Mouse (Mus musculus) ZHBTc4 (cell line): Measurements from ENCODE around the gene Gm21887.
A peak's percentile ranks its signal among the peaks of the same experiment; 100 is the strongest.
"Not testable (repeated sequence)": the region's sequence is repeated elsewhere in the genome, so short reads cannot be mapped to it uniquely, and the experiment has no call there.

Source experiments
- DNase-seq: peaks from one replicate; pipeline ENCODE4 v3.0.0-alpha.2; 2011; ENCODE audit warnings: low read depth, low spot score

Gene Gm21887

DNA sequence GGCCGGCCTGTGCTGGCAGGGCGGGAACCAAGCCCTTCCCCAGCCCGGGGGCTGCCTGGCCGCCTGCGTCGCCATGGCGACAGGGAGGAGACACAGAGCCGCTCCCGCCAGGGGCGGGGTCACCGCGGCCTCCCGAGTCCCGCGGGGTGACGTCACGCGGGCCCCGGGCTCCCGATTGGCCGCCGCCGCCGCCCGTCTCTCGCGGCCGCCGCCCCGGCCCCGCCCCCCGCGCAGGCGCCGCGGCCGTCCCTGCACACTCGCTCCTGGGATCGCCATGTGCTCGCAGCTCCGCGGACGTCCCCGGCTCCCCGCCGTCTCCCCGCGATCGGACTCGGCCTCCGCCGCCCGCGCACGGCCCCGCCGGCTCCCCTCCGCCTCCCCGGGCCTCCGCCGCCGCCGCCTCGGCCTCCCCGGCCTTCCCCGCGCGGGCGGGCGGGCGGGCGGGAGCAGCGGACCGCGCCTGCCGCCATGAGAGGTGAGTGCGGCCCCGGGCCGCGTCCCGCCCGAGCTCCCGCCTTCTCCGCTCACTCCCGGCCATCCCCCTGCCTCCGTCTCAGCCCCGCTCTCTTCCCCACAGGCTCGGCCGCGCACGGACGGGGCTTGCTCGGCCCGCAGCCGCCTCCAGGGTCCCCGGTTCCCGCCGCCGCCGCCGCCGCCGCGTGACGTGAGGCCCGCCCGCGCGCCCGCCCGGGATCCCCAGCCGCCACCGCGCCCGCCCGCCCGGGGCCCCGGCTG, at the start of gene Gm21887:
Gene Gm21887 (plus strand): TSS at position 644 of the 735 bp plus-strand sequence.
- peak; percentile 100 for DNase-seq

DNA sequence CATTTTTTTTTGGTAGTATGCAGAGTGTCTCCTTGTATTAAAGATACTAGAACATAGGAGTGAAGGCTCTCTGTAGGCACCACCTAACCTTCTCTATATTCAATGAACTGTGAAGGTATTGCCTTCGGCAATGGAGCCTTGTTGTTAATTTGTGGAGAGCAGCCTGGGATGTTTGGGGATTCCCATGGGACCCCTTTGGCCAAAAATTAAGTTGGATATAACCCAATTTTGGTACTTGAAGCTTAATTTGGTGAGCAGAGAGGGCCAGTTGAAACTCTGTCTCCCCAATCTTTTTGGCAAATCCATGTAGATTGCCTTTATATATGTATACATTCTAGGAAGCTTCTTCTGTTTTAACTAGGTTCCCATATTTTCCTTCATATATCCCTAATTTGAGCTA, 40.1 kb upstream of the Gm21887 start:
- no peak for DNase-seq

DNA sequence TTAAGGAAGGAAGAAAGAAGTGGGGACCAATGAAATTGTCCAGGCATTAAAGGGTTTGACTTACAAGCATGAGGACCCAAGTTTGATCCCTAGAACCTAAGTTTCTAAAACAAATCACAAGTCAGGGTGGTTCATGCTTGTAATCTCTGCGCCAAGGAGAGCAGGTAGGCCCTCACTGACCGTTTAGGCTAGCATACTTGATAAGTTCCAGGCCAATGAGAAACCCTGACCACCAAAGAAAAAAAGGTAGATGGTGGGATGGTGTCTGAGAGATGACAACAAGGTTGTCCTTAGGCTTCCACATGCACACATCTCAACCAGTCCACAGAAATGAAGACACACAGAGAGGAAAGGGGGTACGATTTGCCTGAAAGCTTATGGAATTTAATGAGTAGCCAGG, 39.7 kb upstream of the Gm21887 start:
- DNase-seq: peak; percentile 45

DNA sequence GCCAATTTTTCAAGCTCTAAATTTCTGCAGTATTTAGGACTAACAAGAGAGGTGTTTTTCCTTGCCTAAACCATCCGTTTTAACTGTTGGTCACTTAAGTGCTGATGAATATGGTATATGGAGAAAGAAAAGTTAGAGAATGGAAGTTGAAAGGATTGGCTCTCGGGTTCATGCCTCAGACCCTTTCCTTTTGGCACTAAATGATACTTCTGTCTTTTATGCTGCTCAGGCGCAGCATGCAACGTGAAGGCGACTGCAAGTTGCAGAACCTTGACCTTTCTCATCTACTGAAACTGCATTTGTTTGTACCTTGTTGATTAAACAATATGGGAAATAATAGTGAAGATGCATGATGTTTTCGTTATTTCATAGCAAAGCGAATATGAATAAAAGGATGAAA, 38.9 kb upstream of the Gm21887 start:
- DNase-seq: peak; percentile 44

DNA sequence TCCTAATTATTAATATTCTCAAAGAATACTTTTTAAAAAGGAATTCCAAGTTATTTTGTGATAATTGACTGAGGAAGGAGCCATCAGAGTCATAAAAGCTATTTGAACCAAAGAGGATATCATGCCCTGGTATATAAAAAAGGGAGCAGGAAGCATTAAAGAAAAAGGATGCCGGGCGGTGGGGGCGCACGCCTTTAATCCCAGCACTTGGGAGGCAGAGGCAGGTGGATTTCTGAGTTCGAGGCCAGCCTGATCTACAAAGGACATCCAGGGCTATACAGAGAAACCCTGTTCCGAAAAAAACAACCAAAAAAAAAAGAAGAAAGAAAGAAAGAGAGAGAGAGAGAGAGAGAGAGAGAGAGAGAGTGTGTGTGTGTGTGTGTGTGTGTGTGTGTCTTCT, 37.9 kb upstream of the Gm21887 start:
- DNase-seq: peak; percentile 21

DNA sequence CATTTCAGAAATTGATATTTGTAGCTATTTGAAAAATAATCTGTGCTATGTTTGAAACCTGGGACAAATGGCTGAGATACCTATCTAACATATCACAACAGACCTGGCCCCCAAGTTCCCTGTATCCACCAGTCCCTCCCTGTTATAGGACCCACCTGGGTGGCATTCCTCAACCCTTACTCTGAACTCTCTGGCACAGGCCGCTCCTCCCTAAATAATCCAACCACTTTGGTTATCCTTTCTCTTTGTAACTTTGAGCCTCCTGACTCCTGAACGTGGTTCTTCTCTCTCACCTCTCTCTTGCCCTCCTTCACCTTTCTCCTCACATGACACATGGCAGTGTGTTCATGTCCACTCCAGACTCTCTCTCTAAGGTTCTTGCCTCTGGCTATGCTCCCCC, 37.3 kb upstream of the Gm21887 start:
- DNase-seq: not testable (repeated sequence)

DNA sequence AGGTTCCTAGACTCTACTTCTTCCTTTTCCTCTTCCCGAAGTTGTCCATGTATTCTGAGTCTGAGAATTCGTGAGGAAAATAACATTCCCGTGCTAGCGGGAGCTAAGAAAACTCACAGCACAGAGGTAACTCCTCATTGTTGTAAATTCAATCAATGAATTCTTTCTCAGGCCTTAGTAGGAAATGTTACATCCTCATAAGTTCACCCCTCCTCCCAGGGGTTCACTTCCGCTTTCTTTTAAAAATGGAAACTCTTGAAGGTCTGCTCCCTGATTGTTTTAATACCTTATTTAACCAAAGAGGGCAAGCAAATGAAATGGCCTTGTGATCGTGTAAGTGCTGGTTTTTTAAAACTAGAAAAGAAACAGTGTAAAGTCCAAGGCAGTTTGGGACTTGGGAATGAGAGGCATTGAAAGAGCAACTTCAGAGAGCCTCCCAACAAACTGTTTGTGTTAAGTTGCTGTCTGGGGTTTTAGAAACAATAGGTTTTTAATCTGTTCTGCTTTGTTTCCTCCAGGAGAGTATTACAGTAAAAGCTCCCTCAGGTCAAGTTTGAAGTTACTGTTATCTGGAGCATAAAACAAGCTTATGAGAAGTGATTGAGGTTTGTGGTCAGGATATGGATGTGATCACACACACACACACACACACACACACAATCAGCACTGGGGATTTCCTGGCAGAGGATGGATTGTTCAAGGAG, 36.5 kb upstream of the Gm21887 start:
- peak; percentile 29 for DNase-seq

DNA sequence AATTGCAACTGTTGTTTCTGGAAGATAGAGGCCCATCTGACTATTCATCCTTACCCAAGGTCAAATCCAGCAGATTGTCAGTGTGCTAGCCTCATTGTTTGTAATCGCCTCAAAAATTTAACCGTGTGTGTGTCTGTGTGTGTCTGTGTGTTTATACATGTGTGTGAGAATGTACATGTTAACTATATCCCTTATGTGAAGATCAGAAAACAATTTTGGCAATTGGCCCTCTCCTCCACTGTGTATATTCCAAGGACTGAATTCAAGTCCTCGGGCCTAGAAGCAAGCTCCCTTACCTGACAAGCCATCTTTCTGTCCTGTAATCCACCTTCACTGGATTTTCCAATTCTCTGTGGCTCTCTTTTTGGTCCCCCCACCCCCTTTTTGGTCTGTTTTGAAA, 35.7 kb upstream of the Gm21887 start:
- peak; percentile 12 for DNase-seq

DNA sequence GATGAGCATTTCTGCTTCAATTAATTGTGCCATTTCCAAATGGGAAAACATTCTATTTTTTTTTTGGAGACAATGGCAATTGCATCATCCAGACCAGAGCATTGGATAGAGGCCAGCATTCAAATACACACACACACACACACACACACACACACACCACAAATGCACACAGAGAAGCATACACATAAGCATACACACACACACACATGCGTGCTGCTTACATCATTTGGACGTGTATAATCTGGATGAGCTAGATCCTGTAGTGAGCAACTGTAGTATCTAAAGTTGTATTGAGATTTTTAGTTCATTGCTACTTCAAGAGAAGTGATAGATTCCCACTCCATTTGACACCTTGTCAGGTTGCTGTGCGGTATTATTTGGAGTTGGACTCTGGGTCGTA, 35.0 kb upstream of the Gm21887 start:
- peak; percentile 8 for DNase-seq

DNA sequence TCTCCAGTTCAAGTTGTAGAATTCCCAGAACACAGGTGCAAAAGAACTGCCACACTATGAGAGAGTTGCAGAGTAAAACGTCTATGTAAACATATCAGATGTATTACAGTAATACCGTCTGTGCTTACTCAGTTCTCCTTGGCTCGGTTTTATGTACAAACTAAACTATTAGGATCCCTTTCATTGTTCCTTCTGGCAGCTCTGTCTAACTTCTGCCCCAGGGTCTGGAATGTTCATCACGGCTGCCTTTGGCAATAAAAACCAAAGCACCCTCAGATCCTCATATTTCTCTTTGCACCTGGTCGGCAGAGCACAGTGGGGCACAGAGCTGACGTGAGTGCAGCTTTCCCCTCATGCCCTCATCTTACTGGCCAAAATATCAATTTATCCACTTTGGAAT, 34.5 kb upstream of the Gm21887 start:
- peak; percentile 13 for DNase-seq

DNA sequence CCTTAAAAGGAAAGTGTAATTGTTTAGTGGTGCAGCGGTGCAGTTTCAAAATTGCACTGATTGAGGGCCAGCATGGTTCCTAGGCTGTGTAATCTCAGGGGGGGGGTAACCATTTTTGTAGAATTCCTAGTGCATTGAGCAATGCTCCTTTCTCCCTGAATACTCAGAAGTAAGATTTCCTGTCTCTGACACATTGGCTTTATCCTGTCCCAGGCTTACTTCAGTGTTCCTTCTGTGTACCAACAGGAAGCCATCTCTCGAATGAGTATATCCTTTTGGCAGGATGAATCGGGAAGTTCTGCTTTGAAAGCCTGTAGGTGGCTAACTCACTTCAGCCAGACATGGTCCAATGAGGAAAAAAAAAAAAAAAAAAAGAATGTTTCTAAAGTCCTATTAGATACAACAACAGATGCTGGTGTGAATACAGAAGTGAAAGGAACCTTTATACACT, 33.8 kb upstream of the Gm21887 start:
- peak; percentile 15 for DNase-seq

DNA sequence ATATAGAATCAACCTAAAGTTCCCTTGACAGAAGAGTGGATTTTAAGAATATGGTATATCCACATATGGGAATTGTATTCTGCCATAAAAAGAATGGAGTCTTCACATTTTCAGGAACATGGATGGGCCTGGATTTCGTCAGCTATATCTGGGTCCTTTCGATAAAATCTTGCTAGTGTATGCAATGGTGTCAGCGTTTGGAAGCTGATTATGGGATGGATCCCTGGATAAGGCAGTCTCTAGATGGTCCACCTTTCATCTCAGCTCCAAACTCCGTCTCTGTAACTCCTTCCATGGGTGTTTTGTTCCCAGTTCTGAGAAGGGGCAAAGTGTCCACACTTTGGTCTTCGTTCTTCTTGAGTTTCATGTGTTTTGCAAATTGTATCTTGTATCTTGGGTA, 33.1 kb upstream of the Gm21887 start:
- DNase-seq: not testable (repeated sequence)

DNA sequence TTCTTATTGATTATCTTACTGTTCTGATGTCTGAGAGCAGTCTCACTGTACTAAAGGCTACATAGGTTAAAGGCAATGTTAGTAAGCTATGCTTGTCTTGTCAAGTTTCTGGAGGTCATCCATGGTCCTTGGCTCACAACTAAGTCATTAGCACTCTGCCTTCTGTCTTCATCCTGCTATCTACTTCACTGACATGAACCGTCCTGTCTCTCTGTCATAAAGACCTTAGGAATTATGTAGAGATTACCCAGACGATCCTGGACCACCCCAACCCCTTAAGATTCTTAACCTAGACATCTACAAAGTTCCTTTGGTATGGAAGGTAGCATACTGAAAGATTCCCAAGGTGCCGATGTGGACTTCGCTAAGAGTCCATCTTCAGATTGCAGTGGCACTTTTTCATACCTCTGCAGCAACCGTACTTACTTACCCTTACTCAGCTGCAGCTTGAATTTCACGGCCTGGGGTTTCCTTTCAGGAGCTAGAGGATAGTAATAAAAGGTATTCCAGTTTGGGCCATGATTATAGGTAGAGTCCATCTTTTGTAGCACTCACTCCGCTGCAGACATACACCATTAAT, 31.5 kb upstream of the Gm21887 start:
- DNase-seq: peak; percentile 82

DNA sequence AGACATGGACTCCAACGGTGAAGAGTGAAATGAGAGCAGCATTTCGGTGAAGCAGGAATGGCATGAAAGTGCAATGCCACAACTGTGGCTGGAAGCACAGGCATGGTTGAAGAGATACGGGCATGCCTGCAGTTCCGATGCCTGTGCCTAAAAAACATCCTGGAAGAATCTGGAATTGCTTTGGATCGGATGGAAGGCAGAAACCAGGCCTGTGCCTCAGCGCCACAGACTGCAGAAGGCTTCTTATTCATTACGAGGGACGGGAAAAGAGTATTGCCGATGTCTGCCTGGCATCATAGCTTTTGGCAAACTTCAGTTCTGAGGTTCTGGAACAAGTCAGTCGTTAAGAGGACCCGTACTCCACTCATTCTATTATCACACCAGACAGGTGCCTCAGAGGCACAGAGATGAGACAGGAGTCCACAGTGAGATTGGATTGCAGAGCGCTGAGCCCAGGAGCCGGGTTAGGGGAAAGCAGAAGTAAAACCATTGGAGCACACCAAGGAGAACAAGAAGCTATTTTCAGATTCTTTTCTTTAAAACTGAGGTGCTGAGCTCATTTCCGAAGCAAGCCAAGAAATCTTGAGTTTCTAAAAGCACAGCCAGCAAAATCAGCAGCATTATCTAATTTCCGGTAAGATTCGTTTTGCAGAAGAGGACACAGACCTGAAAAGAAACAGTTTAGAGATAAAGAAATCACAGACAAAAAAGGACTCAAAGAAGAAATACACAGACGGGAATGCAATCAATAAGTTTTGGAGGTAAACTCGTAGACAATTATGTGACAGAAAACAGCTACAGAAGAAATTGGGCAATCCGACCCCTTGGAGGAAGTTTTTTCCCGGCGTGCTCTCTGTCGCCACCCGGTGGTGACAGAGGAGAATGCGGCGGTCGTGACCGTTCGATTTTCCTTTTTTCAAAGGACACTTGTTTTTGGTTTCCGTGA, 30.8 kb upstream of the Gm21887 start:
- peak; percentile 83 for DNase-seq

DNA sequence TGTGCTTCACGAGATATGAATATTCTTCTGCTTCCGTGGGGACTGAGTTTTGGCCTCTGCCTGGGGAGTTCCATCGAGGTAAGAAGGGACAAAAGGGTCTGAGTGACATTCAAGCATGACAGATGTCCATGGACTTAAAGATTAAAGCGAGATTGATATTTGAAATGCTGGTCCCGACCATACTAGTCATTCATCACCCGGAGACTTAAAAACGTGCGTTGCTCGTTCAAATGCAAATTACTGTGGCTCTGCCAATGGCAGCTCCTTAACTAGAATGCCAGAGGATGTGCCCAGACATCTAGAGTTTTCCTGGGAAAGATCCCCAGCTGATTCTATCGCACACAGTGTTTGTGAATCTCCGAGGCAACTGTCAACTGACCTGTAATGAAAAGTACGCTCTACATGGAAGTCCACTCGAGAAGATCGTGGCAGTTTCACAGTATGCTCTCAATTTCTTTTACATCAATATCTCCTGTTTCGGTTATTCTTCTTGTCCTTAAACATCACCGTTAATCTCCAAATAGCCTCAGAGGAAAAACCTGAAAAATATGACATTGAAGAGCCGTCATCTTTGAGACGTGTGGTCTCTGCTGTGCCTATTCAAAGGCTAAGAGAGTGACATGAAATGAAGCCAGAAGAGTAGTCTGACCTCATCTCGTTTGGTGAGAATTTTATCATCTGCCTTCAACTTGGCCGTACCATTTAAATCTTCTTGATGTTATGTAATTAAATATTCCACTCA, 29.8 kb upstream of the Gm21887 start:
- peak; percentile 78 for DNase-seq

DNA sequence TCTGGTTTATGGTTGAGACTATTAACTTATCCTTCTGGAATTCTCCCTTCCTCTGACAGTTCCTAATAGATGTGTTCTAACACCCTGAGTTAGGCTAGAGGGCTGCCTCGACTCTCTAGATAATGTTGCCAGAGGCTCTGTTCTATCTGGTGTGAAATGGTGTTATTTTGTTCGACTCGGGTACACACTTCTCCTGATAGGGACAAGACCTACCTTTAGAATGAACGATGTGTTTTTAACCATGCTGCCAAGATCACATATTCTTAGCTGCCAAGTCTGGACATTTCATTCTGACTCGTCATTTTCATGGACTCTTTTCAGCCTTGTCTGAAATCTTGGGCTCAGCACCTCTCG, 29.3 kb upstream of the Gm21887 start:
- DNase-seq: not testable (repeated sequence)

DNA sequence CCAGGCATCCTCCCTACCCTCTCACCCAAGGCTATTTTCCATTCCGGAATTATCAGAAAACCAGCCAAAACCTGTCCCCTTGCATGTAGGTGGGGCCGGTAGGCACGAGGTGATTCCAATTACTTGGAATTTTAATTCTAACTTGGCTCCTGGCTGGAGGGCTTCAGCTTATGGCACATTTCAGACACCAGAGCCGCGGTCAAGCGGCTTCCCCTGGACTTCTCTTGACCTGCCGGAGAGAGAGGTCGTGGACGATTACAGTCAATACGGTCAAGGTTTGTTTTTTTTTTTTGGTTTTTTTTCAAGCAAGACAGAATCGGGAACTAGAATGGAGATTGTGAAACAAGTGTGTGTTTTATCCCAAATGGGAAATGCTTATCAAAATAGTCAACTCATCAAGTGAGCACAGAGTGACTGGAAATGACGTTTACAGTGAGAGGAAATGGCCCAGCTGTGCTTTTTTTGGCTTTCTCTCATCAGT, 28.6 kb upstream of the Gm21887 start:
- no peak for DNase-seq

DNA sequence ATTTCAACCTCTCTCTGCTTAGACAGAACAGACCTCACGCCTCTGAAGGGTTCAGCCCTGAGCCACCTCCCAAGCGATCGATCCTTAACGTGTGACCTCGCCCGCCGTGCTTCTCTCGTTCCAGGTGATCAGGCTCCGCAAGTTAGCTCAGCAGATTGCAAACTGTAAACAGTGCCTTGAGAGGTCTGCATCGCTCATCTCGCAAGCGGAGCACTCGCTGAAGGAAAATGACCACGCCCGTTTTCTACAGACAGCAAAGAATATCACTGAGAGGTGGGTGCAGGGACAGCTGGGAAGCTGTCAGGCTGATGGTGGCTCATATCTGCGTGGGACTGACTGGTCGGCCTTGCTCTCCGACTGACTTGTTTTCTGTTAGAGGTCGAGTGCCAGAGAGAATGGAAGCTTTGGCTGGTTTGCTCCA, 27.7 kb upstream of the Gm21887 start:
- DNase-seq: peak; percentile 90

DNA sequence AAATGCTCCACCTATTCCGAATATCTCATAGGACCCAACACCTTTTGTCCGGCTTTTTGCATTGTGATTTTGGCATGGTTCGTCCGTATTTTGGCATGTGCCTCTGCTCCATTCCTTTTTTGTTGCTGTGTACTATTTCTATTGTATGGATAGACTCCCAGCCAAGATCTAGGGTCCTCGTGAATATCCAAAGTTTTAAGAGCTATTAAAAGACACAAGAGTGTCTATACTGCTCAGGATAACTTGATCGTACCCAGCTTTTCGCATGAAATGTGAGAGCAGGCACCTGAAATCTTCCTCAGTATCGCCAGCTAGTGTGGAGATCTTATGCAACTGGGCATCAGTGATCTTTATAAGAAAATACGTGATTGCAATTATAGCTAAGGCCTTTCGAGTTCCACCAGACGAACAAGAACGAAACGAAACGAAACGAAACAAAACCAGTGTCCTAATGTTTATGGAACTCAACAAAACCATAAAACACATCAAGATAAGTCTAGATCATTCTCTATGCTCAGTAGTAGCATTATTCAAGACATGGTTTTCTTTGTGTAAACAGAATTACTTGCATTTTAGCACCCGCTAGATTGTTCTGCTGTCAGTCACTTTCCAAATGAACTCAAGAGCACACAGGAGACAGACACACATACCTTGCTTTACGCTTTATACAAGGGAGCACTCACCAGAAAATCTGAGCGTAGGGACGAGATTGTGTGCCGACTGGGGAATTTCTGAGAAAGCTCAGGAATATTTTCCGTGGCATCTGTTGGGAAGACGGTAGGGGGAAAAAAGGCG, 26.7 kb upstream of the Gm21887 start:
- DNase-seq: peak; percentile 77
